Mouse (Mus musculus): ENCODE results near the gene Tcf7l1.

DNA sequence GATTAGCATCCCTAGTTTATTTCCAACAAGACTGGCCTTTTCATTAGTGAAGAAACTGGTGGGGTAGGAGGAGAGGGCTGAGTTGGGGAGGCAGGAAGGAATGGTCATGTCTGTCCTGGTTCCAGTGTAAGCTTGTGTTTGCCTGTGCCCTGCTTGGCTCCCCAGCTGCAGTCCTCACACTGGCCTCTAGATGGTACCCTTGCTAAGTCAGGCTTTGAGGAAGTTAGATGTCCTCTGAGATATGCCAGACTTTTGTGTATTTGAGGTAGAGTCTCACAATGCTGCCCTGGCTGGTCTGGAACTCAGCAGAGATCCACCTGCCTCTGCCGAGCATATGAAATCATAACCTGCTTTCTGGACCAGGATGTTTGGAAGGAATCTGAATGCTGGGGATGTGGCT is 187.3 kb downstream of the Tcf7l1 start:
- TF ChIP-seq CTCF (IDR thresholded peaks at IDR 0.05; ENCODE audit: borderline replicate concordance, control insufficient read depth, extremely low read depth, insufficient read depth, low read length, poor library complexity): peak; percentile 29; the same call in 1 of the 2 replicates
- no peak for TF ChIP-seq POLR2A (IDR thresholded peaks at IDR 0.05; ENCODE audit: control insufficient read depth, extremely low read depth, insufficient read depth, low read length, poor library complexity)

Data from thymus, adult 2 months (tissue).